Mouse (Mus musculus) heart, postnatal 0 days (tissue): ENCODE results near the gene Olfr1380.
"Not testable (repeated sequence)": the region's sequence is repeated elsewhere in the genome, so short reads cannot be mapped to it uniquely, and the experiment has no call there.

Experiments used
- CTCF ChIP-seq: IDR thresholded peaks from 2 replicates; pipeline ENCODE4 v1.5.1; 2016; ENCODE audit warnings: antibody characterized with exemption, control low read depth, low read depth
- EP300 ChIP-seq: IDR thresholded peaks from 2 replicates; pipeline ENCODE4 v1.6.1; 2016; ENCODE audit warnings: antibody characterized with exemption, low read depth

DNA sequence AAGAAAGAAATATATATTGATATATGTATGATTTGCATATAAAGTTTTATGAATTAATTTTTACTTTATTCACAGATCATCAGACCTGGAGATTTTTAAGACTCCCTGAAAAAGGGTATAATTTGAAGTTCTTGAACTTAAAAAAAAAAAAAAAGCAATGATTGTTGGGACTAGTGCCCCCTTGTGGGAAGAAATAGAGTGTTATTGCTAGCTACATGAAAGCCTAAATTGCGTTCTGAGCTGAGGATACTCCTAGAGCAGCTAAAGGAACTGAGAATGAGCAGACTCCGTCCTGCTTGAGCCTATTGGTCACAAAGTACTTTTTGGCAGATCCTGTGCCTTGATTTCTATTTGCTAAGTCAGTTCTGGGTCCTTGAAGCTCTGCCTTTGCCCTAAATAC is 18.4 kb downstream of the Olfr1380 start:
- TF ChIP-seq CTCF = peak; percentile 21; the same call in 1 of the 2 replicates
- TF ChIP-seq EP300 = not testable (repeated sequence)
